Mouse (Mus musculus) liver, adult 2 months (tissue): ENCODE measurements around the gene Fryl. TPM values are rescaled to one million over a fixed set of nuclear protein-coding genes. Genes with fewer than 3 reads are reported as not detected.

Source experiments
- DNase-seq: peaks from one replicate; pipeline ENCODE4 v3.0.0-alpha.2; 2011; ENCODE audit warnings: low read depth, low spot score; ENCODE audit errors: extremely low read depth
- H3K27ac ChIP-seq: fragments of 200-500 bp; replicated peaks from 2 replicates; pipeline ENCODE4 v1.5.1; 2012; ENCODE audit warnings: low read depth, mild to moderate bottlenecking, control low read depth, inconsistent platforms, low read length; ENCODE audit not compliant: insufficient read depth
- H3K27me3 ChIP-seq: fragments of 200-500 bp; 2 replicates; pipeline ENCODE4 v1.6.1; 2012; ENCODE audit warnings: mild to moderate bottlenecking, moderate library complexity, low read length, inconsistent platforms; ENCODE audit not compliant: control insufficient read depth, insufficient read depth
- H3K36me3 ChIP-seq: fragments of 200-500 bp; 2 replicates; pipeline ENCODE4 v1.6.1; 2012; ENCODE audit warnings: low read length, inconsistent platforms; ENCODE audit not compliant: control insufficient read depth, insufficient read depth
- H3K4me1 ChIP-seq: fragments of 200-500 bp; 2 replicates; pipeline ENCODE4 v1.6.1; 2011; ENCODE audit warnings: low read length; ENCODE audit not compliant: control insufficient read depth, insufficient read depth
- H3K4me3 ChIP-seq: fragments of 200-500 bp; 2 replicates; pipeline ENCODE4 v1.5.1; 2011; ENCODE audit warnings: low read depth, mild to moderate bottlenecking, control low read depth, low read length, moderate library complexity; ENCODE audit not compliant: insufficient read depth
- H3K79me2 ChIP-seq: fragments of 200-500 bp; 2 replicates; pipeline ENCODE4 v1.6.1; 2012; ENCODE audit warnings: inconsistent platforms, mild to moderate bottlenecking, low read length, moderate library complexity; ENCODE audit not compliant: control insufficient read depth, insufficient read depth
- H3K9ac ChIP-seq: fragments of 200-500 bp; 2 replicates; pipeline ENCODE4 v1.6.1; 2012; ENCODE audit warnings: low read depth, mild to moderate bottlenecking, control low read depth, inconsistent platforms, low read length
- CTCF ChIP-seq: fragments of 200-500 bp; IDR thresholded peaks from 2 replicates; pipeline ENCODE4 v1.5.1; 2011; ENCODE audit warnings: low read depth, low read length, control low read depth
- POLR2A ChIP-seq: fragments of 200-500 bp; IDR thresholded peaks from 2 replicates; pipeline ENCODE4 v1.6.1; 2011; ENCODE audit warnings: low read length, control low read depth; ENCODE audit not compliant: insufficient read depth; ENCODE audit errors: extremely low read depth
- WGBS: fragments of 180-500 bp; shearing (Covaris S2); methylation state at CpG from one replicate; pipeline ENCODE4 v1.1.7; 2018; 5-methylcytosine and 5-hydroxymethylcytosine counted together
- polyA plus RNA-seq: library from polyadenylated mRNA; depleted of rRNA; stranded (reverse); fragments of >200 nt; gene quantifications from 2 replicates; pipeline ENCODE4 v1.2.3, GENCODE M21; 2012
- total RNA-seq: library from RNA; depleted of rRNA; stranded (reverse); fragments of >200 nt; gene quantifications from 2 replicates; pipeline ENCODE4 v1.2.3, GENCODE M21; 2014

Gene Fryl
- total and polyA plus RNA-seq, 2 experiments: 9.5 to 18.7 TPM

DNA sequence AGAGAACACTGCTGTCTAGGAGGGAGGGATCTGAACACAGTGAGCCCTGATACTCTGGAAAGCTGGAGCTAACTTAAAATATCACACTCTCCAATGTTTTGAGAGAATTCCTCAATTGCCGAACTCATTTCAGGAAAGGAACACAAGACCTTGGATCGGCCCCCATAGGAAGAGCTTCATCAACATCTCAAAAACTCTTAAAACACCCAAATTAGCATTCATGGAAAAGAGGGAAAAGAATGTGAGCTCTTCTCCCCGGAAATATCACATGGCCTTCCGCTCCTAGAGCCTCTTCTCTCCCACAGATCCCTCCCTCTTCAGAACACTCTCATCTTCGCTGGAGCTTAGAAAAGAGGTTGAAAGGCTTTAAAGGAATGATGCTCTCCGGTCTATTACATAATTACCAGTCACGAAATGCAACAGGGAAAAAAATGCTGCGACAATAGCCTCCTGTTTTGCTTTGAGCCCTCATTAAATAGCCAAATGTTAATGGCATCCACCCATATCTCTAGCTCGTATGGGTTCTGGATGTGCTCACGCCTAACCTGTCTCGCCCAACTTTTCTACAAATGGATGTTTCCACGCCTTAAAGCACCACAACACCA is 84.4 kb downstream of the Fryl start:
- H3K36me3 ChIP-seq: no peaks in the 10 kb centered on the region
- no peak overlapping the region for H3K27ac ChIP-seq
- no peak overlapping the region for H3K9ac ChIP-seq
- DNase-seq: no peak
- no peaks in the 10 kb centered on the region for H3K27me3 ChIP-seq
- TF ChIP-seq POLR2A: no peak
- no peak for TF ChIP-seq CTCF
- peaks cover 12% of the 10 kb centered on the region; the same call in 1 of the 2 replicates for H3K79me2 ChIP-seq
- 89% methylated on average over 12 of the region's 12 CpGs for WGBS
- no peak overlapping the region for H3K4me3 ChIP-seq
- H3K4me1 ChIP-seq: peaks cover 7% of the 10 kb centered on the region; the same call in 1 of the 2 replicates

DNA sequence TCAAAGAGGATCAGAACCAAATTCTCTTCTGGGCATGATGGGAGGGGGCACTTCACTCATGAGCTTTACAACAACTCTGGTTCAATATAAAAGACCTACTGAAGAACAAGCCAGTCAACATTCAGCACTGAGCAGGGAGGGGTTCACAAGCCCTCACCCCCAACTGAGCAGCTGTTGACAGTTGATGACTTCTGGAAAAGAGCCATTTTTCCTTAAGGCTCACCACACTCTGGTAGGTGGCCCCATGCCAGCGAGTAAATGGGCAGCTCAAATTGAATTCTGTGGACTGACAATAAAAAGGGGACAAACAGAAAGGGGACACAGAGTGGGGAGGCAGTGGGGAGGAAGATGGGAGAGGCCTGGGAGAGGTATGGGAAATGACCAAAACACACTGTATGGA is 85.2 kb downstream of the Fryl start:
- 73% methylated on average over 1 of the region's 1 CpGs for WGBS
- DNase-seq: no peak
- peaks cover 14% of the 10 kb centered on the region; the same call in 1 of the 2 replicates for H3K79me2 ChIP-seq

DNA sequence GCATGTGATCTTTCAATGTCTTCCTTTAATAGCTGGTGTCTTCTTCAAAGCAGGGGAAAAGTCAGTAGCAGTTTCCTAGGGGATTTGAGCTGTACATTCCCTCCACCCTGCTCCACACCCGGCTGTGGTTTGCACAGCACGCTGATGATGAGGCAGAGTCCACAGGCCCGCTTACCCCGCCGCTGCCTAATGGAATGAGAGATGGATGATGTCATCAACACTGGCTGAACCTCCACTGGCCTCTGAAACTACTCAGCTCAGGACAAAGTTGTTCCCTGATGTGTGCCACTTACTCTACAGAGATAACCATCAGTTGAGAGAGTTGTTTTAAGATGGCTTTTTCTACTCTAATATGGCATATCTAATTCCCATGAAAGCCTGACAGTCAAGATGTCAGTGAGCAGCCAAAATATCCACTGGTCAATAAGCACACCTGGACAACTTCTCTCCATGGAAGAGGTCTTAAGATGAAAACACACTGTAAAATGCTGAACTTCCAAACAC is 87.6 kb downstream of the Fryl start:
- Histone ChIP-seq H3K79me2 (peaks cover 16% of the 10 kb centered on the region; the same call in 1 of the 2 replicates), H3K4me1 (peaks cover 7% of the 10 kb centered on the region; the same call in 1 of the 2 replicates), H3K36me3 (no peaks in the 10 kb centered on the region), H3K4me3 (no peak overlapping the region), H3K27ac (no peak overlapping the region), H3K27me3 (no peaks in the 10 kb centered on the region), H3K9ac (no peak overlapping the region)
- no peak for TF ChIP-seq CTCF
- TF ChIP-seq POLR2A: no peak
- peak; percentile 87 for DNase-seq
- 14% methylated on average over 5 of the region's 5 CpGs for WGBS

More for the DNA sequence above, 85.2 kb downstream of the Fryl start:
- H3K4me1 ChIP-seq: peaks cover 7% of the 10 kb centered on the region; the same call in 1 of the 2 replicates
- no peak overlapping the region for H3K9ac ChIP-seq
- H3K27me3 ChIP-seq: no peaks in the 10 kb centered on the region
- no peaks in the 10 kb centered on the region for H3K36me3 ChIP-seq
- H3K4me3 ChIP-seq: no peak overlapping the region
- H3K27ac ChIP-seq: no peak overlapping the region
- TF ChIP-seq POLR2A (no peak), CTCF (no peak)

DNA sequence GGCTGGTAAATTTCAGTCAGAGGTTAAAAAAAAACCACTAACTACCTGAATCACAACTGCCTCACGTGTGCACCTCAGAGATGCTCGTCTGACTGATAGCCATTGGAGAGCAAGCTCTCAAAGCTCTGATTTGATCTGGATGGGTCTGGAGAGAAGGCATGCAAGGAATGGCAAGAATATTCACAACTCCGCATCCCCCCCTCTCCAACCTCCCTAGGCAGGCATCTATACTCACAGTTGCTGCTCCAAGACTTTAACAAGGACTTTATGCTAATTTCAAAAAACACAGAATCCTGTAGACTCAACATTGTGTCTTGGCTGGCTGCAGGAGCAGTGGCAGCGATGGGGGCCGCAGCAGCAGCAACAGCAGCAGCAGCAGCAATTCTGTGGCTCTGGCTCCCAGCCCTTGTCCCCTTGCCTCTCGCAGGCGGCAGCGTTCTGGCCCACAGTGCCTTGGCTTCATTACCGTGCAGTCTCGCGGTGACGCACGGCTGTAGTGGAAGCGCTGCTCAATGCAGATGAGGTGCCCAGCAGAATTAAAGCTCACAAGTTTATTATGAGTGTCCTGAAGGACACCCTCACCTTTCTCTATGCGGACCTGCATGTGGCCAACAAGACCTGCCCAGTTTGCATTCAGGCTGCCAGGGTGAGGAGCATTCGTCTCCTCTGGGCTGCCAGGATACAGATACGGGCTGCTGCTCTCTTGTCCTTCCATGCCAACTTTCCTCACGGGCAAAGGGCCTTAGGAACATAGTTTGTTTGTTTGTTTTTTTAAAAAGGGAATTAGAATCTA is 88.2 kb downstream of the Fryl start:
- H3K4me1 ChIP-seq: peaks cover 7% of the 10 kb centered on the region; the same call in 1 of the 2 replicates
- no peak overlapping the region for H3K27ac ChIP-seq
- H3K36me3 ChIP-seq: no peaks in the 10 kb centered on the region
- TF ChIP-seq CTCF: no peak
- no peak for TF ChIP-seq POLR2A
- peaks cover 16% of the 10 kb centered on the region; the same call in 1 of the 2 replicates for H3K79me2 ChIP-seq
- DNase-seq: peak; percentile 77
- WGBS: 64% methylated on average over 18 of the region's 18 CpGs
- no peak overlapping the region for H3K4me3 ChIP-seq
- peak overlapping the region; percentile 18; the same call in 1 of the 2 replicates for H3K9ac ChIP-seq
- H3K27me3 ChIP-seq: no peaks in the 10 kb centered on the region

DNA sequence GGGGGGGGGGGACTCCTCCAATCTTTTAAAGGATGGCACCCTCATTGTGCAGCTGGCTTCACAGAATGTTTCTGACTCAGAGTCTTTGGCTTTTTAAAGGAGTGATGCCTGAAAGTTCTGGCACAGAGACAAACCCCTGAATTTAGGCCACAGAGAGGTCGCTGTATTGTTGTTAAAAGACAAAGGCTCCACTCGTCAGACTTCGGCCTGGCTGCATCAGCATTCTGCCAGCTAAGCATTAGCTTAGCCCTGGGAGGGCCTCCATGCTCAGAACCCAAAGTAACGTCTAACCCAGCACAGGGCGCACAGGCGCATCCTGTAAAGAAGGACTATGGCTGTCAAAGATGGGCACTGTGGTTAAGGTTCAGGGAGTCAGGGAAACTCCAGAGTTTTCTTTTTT is 92.4 kb downstream of the Fryl start:
- Histone ChIP-seq H3K9ac (no peak overlapping the region), H3K4me1 (peaks cover 5% of the 10 kb centered on the region; the same call in 1 of the 2 replicates), H3K4me3 (no peak overlapping the region), H3K79me2 (peaks cover 19% of the 10 kb centered on the region; the same call in 1 of the 2 replicates), H3K27me3 (no peaks in the 10 kb centered on the region), H3K27ac (no peak overlapping the region), H3K36me3 (no peaks in the 10 kb centered on the region)
- no peak for DNase-seq
- 79% methylated on average over 6 of the region's 6 CpGs for WGBS
- TF ChIP-seq POLR2A: no peak
- no peak for TF ChIP-seq CTCF
